Mouse (Mus musculus): ENCODE data around the gene Zdhhc5.
"Not testable (repeated sequence)": the region's sequence is repeated elsewhere in the genome, so short reads cannot be mapped to it uniquely, and the experiment has no call there.

The Zdhhc5 gene

DNA sequence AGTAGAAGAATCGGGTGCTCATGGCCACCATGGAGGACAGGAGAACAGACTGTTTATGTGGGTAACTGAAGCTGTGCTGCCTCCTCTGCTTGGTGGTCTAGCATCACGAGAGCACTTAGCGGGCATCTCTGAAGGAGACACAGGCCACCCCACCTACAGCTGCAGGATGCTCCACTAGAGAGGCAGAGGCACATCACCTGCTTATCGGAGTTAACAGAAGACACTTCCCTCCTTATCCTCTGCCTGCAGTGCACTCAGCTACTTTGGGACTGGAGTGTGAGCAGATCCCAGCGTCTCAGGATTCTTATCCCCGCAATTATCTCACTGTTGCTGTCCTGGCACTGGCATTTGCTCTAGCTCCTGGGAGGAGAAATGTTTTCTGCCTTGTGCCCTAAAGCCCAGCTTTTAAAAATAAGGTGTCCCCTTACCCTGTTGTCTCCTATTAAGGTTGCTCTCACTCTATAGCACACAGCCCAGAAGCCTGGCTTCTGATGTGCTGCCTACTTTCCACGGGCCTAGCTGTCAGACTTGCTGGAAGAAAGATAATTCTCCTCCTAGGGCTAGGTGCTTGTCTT is 20.5 kb upstream of the Zdhhc5 start:
- in situ Hi-C loops (cut with MboI, MseI) = loop anchor here in 1 of 2 experiments (5.0 kb wide), 1 partner anchor 302 kb away; the partner anchor contains the start of genes P2rx3 and Ssrp1

DNA sequence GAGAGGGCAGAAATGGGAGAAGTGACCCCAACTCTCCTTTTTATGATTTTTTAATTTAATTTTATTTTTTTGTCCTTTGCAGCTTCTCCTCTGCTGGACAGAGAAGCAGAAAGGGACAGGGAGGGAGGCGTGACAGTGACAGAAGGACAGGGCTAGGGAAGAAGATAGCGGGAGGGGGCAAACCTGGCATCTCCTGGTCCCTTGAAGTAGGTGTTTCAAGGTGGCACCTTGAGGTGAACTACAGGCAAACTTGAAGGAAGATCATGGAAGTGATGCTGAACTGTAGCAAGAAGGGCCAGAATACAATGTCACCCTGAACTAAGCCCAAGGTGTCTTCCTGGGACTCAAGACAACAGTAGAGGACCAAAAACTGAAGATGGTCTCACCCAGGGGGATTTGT is 19.9 kb upstream of the Zdhhc5 start:
- in situ Hi-C loops (cut with MboI, MseI) = loop anchor here in 1 of 2 experiments (5.0 kb wide), 1 partner anchor 302 kb away; the partner anchor contains the start of genes P2rx3 and Ssrp1

DNA sequence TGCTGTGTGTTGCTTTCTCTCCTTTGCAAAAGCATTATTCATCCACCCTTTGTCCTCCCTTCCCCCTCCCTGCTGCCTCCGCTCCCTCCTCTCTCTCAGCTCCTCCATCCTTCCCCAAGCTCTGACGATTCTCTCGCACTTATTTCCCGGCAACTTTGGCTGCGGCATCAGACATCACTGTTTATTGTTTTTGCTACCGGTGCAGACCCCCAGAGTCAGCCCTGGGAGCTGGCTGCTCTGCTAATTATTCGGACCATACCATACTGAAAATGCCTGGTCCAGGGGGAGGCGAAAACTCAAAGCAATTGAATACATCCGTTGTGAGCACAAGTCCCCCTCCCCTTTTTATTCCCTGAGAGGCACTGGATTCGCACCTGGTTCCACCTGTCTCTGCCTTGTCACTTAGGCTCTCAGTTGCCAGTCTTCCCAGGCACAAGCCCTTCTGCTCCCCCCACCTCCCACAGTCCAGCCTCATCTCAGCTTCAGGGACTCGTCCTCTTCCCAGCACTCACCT is 19.4 kb upstream of the Zdhhc5 start:
- in situ Hi-C loops (cut with MboI, MseI) = no loop called here

DNA sequence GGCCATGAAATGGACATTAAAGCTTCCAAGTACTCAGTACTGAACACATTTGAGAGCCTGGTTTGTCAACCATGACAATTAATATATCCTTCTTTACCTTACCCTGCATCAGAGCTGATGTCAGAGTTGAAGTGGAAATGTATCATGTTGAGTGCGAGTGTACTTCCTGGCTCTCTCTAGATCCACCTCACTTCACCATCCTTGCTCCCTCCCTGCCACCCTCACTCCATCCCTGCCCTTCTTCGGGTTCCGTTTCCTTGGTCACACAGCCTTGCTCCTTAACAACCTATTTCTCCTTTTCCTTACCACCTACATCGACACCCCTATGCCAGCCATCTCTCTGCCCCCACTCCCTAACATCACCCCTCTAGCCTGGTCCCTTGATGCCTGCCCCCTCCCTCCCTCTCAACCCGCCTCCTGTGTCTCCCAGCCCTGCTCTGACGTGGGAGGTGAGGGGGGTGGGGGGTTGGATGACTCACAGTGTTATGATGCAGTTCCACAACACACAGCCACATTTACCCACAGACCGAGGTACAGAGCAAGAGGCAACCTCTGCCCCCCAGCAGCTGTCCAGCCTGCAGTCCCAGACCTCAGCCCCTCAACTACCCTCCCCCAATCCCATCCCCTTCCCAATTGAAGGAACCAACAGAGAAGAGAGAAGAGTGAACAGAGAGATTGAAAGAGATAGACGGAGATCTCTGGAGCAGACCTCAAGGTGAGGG is 18.8 kb upstream of the Zdhhc5 start, which contains the start of gene Ypel4:
Gene Ypel4 (plus strand): TSS at position 480 of the 722 bp plus-strand sequence.
- in situ Hi-C loops (cut with MboI, MseI) = no loop called here

DNA sequence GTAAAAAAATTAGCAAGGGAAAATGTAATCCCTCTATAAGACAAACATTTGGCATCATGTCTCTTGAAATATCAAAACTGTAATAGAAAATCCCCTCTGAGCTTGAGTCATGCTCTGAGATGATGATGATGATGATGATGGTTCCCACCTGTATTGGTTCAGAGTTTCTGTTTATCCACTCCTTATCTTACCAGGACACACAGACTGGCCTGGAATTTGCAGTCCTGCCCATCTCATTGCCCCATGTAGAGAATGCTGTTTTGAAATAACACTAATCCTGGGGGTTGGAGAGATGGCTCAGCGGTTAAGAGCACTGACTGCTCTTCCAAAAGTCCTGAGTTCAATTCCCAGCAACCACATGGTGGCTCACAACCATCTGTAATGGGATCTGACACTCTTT is 17.4 kb upstream of the Zdhhc5 start:
- in situ Hi-C loops (cut with MboI, MseI) = no loop called here

DNA sequence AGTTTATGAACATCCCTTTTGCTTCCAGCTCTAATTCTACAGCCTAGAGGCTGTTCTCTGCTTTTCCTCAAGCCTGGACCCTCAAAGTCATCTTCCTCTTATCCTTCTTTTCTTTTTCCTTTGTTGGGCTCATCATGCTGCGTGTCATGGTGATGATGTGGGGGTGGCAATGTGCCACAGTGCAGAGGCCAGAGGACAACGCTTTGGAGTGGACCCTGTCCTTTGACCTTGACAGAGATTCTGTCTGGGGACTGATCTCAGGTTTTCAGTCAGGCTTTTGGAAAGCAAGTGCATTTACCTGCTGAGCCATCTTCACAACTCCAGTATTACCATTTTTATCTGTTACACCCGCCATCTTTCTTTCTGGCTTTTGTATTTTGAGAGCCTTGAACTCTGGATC is 16.2 kb upstream of the Zdhhc5 start:
- in situ Hi-C loops (cut with MboI, MseI) = no loop called here

DNA sequence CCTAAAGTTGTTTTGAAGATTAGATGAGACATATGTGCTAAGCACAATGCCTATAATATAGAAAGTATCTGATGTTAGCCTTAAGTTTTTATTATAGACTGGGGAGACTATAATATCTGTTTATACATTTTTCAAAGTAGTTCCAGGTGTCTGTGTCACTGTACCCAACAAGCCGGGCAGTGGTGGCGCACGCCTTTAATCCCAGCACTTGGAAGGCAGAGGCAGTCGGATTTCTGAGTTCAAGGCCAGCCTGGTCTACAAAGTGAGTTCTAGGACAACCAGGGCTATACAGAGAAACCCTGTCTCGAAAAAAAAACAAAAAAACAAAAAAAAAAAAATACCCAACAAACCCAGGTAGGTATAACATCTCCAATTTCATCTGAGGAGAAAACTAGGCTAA is 13.2 kb upstream of the Zdhhc5 start:
- in situ Hi-C loops (cut with MboI, MseI) = not testable (repeated sequence)

DNA sequence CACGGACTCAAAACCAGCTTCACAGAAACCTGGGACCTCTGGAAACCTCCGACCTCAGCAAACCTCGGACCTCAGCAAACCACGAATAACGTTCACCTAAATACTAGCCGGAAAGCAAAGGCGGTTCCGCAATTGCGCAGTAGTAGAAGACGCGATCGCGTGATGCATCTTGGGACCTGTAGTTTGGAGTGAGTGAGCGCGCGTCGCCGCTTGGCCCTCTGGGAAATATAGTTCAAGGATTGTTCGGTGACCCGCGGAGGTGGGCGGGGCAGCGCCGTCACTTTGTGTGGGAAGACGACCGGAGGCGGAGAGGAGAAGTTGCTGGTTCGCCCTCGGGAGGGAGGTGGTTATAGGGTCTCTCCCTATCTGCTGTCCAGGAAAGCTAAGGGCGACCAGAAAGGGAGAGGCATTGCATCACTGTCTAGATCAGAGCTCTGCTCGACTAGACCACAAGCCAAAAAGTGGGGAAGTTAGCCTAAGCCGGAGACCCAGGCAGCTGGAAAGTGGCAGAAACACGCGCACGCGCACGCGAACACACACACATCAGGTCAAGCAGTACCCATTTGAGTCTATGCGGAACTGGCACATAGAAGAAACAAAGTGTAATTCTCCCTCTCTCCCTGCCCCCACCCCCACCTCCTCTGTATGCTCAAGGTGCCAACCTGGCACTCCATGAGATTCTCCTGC is 12.3 kb upstream of the Zdhhc5 start, which contains the start of gene Clp1:
Gene Clp1 (minus strand): TSS at position 179 of the 687 bp plus-strand sequence.
- in situ Hi-C loops (cut with MboI, MseI) = no loop called here

DNA sequence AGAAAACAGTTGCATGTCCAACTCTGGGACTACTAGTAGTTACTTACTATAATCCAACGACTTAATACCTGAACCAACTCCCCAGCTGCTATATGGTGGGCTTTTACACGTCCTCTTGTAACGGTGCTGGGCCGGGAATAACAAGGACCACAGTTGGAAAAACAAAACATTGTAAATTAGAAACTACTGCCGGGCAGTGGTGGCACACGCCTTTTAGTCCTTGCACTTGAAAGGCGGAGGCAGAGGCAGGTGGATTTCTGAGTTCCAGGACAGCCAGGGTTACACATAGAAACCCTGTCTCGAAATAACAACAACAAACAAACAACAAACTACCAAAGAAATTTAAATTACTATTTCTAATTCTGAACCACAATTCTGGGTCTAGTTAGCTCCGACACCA is 11.7 kb upstream of the Zdhhc5 start:
- in situ Hi-C loops (cut with MboI, MseI) = no loop called here

DNA sequence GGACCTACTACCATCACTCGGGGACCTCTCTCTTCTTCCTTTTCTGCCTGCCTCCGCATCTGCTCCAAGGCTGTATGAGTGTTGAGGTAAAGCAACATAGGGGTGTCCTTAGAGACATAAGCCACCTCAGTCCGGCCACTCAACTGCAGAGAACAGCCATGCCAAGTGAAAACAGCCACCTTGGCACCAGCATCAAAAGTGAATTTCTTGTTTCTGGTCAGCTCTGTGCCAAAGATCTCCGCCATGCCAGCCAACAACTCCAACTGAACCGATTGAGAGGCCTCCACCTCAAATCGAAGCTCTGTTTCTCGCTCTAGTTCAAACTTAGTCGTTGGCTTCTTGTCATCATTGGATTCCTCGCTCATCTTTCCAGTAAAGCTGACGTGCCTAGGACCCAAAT is 10.8 kb upstream of the Zdhhc5 start:
- in situ Hi-C loops (cut with MboI, MseI) = no loop called here

DNA sequence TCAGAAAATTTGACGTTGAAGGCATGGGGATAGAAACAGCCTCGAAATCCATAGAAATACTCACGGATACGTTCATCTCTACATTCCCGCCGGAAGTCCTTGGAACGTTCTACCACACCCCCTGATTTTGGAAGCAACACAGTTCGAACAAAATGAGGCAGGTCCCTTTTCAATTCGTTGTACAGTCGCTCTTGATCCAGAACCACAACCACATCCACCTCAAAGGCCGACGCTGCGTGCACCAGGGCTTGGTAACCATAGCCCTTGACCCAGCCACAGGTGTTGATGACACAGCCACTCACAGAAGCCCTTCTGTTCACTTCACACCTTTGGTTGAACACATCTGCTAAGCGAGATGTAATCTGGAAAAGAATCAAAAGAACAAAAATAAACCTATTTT is 8.9 kb upstream of the Zdhhc5 start:
- in situ Hi-C loops (cut with MboI, MseI) = no loop called here

DNA sequence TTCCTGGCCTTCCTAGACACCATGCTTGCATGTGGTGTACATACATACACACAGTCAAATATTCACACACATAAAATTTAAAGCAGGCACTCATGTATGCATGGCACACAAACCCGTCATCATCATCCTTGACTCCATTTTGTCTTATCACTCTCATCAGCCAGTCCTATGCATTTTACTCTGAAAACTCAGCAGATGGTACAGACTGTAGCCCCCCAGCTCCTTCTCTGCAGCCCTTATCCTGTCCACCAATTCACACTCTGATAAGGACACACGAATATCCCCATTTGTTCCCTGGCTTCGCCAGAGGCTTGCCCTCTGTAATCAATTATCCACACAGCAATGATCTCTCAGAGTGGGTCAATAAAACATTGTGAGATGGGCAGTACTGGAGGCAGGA is 6.2 kb upstream of the Zdhhc5 start:
- in situ Hi-C loops (cut with MboI, MseI) = no loop called here

DNA sequence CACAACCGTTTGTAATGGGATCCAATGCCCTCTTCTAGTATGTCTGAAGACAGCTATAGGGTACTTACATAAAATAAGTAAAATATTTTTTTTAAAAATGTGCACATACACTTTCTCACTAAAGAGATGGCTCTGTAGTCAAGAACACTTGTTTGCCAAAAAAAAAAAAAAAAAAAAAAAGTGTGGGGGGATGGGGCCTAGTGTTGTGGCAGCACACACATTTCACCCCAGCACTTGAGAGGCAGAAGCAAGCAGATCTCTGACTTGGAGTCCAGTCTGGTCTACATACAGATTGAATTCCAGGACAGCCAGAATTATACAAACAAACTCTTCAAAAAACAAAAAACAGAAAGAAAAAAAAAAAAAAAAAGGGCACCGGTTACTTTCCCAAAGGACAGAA is 5.7 kb upstream of the Zdhhc5 start:
- in situ Hi-C loops (cut with MboI, MseI) = no loop called here

DNA sequence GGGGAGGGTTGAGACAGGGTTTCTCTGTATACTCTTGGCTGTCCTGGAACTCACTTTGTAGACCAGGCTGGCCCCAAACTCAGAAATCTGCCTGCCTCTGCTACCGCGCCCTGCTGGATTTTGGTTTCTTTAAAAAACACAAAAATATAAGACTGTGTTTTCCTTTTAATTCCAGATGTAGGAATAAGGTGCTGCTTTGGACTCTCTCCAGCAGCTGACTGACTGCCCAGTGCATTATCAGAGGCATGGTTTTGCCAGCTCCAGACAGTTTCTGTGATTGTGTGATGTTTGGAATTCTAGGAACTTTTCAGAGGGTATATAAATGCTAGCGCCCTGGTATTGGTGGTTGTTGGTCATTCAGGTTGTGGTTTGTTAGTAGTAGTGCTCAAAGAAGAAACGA is 2.4 kb upstream of the Zdhhc5 start:
- in situ Hi-C loops (cut with MboI, MseI) = no loop called here

DNA sequence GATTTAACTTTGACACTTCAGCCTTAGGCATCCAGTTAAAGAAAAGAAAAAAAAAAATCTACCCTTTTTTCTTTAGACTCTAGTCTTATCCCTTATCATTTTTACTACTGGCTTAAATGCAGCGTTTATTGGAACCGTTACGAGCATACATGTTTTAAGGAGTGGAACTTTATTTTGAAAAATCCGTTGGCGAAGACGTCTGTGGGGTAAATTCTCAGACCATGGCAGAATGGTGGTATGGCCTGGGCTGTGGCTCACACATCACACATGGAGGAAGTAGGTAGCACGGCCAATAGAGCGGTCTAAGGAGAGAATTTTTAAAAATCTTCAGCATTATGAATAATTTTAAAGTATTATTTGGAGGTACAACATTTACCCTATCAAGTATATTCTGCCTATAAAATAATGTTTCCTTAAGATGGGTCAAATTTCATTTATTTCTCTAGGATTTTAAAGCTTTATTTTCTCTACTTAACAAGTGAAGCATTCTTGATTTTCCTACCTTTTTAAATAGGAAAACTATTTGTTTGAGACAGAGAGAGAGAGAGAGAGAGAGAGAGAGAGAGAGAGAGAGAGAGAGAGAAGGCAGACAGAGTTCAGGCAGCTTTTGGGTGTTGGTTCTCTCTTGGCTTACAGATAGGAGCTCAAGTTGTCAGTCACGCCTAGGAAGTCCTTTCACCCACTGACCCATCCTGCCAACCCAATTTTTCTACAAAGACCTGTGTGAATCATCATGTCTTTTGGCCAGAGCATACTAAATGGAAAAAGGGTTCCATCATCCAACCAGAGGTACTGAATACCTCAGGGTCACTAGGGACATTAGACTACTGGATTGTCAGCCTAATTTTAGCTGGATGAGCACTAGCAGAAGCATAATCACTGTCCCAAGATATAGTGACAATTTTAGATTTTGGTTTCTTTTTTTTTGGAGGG is 1.7 kb upstream of the Zdhhc5 start:
- in situ Hi-C loops (cut with MboI, MseI) = no loop called here

DNA sequence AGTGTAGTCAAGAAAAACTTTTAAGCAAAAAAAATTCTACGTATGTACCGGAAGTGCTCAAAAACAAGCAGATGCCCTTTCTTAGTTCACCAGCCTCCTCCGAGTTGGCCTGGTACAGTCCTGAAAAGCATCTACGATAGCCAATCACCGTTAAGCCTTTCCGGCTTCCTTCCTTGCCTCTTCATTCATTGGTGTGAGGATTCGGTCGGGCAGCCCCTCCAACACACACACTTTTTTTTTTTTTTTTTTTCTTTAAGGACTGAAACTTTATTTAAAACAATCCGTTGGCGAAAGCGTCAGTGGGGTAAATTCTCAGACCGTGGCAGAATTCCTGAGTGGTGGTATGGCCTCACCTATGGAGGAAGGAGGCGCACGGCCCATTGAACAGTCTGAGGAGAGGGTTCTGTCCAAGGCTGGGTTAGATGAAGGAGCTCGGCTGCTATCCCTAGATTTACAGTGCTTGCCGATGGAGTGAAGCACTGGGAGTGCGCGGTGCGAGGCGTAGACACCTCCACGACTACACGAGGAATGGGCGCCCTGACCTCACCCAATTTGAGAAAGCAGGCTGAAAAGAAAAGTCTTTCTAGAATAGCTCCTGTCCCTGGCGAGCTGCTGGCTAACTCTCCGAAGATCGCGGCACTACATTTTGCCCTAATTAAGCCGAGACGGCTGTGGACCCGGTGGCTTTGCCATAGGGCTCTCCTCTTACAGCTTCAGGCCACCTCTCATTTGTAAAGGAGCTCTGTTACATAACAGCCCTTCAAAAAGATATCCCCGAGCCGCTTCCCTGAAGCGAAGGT is 782 bp upstream of the Zdhhc5 start:
- in situ Hi-C loops (cut with MboI, MseI) = no loop called here

DNA sequence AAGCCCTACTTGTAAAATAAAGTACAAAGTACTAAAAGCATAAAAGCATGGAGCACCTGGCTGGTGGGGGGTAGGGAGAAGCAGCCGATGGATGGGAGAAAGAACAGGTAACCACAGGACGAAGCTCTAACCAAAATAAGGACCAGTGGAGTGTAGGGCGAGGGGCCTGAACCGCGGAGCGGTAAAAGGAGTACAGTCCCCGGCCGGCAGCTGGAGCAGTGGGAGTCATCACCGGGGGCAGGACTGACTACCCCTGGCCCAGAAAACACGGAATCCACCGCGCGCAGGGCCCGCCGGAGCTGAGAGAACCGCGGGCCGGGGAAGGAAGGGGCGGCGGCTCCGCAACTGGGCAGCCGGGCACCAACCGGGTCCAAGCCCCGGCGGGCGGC is 564 bp downstream of the Zdhhc5 start:
- in situ Hi-C loops (cut with MboI, MseI) = loop anchor here in 1 of 2 experiments (5.0 kb wide), 1 partner anchor 37 kb away; the partner anchor contains the start of genes Gm28635, Med19 and Tmx2

DNA sequence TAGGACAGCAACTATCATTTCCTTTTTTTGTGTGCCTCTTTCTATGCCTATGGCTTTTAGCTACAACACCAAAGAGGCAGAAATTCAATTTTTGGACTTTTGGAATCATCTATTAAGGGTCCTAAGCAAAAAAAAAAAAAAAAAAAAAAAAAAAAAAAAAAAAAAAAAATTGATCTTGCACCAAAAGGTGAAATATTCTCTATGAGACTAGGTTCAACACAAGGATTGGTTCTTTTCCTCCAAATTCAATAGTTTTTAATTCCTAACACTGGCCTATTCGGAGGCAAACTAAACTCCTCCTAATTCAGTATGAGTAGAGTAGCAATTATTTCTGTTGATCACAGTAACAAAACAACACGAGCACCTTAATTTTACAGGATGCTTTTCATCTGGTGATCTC is 3.1 kb downstream of the Zdhhc5 start:
- in situ Hi-C loops (cut with MboI, MseI) = loop anchor here in 1 of 2 experiments (5.0 kb wide), 1 partner anchor 35 kb away; the partner anchor contains the start of genes Gm28635, Med19 and Tmx2

DNA sequence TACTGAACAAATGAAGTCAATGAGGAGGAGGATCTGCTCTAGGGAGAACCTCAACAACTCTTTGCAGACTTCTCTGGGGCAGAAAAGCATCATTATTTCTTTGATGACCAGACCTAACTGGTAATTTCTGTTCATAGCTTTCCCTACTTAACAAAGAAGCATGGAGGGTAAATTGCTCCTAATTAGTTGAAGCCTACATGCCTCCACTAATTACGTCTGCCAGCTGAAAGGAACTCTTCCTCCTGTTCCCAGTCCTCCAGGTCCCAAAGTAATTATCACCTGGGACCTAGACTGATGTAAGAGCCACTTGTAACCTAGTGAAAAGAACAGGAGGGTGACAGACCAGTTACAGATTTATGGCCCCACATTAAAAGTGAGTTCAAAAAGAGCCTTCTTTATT is 7.5 kb downstream of the Zdhhc5 start:
- in situ Hi-C loops (cut with MboI, MseI) = no loop called here

DNA sequence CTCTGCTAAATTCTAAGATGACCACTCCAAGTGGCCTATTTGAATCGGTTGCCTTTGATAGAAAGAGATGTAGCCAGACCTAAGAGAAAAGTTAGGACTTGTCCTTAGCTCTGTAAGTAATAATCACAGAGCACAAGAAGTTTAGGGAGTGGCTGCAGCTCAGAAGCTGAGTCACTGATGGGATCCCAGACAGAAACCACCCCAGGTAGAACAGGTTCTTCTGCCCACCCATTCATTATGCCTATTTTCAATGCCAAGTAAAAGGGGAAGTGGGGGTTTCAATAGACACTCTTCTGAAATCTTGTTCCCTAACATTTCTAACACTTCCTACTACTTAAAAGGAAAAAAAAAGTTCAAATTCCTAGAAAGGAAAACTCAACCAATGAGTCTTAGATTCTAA is 9.7 kb downstream of the Zdhhc5 start:
- in situ Hi-C loops (cut with MboI, MseI) = no loop called here

Data from T-helper 17 cell (primary cell).